Mouse (Mus musculus): ENCODE results near the gene Map4k2.

Gene Map4k2

GRCm38 (mm10) chr19:6315573-6315972, 25.4 kb upstream of the Map4k2 start:
- DNase-seq (ENCODE audit: low read depth, low spot score) = no peak

GRCm38 (mm10) chr19:6318145-6318544, 22.8 kb upstream of the Map4k2 start:
- no peak for DNase-seq (ENCODE audit: low read depth, low spot score)

- DNase-seq (ENCODE audit: low read depth, low spot score) = no peak
These were observed 19.6 kb upstream of the Map4k2 start for GRCm38 (mm10) chr19:6321358-6321757.

- no peak for DNase-seq (ENCODE audit: low read depth, low spot score)
These were observed 18.9 kb upstream of the Map4k2 start for GRCm38 (mm10) chr19:6321786-6322621.

- DNase-seq (ENCODE audit: low read depth, low spot score) = no peak
These were observed 16.2 kb upstream of the Map4k2 start for GRCm38 (mm10) chr19:6324751-6325150.

- DNase-seq (ENCODE audit: low read depth, low spot score) = no peak
These were observed 9.8 kb upstream of the Map4k2 start for GRCm38 (mm10) chr19:6331178-6331577.

- peak; percentile 46 for DNase-seq (ENCODE audit: low read depth, low spot score)
These were observed 9.0 kb upstream of the Map4k2 start for GRCm38 (mm10) chr19:6331719-6332516.

GRCm38 (mm10) chr19:6333761-6334595, 7.0 kb upstream of the Map4k2 start:
- DNase-seq (ENCODE audit: low read depth, low spot score) = no peak

GRCm38 (mm10) chr19:6334673-6335457, 6.1 kb upstream of the Map4k2 start, which contains the start of gene Men1:
Gene Men1 (plus strand): TSS chr19:6334979.
- DNase-seq (ENCODE audit: low read depth, low spot score) = peak; percentile 96

GRCm38 (mm10) chr19:6335458-6335827, 5.5 kb upstream of the Map4k2 start:
- DNase-seq (ENCODE audit: low read depth, low spot score) = no peak

- no peak for DNase-seq (ENCODE audit: low read depth, low spot score)
These were observed 4.0 kb upstream of the Map4k2 start for GRCm38 (mm10) chr19:6336920-6337319.

- no peak for DNase-seq (ENCODE audit: low read depth, low spot score)
These were observed 2.8 kb upstream of the Map4k2 start for GRCm38 (mm10) chr19:6338171-6338570.

- no peak for DNase-seq (ENCODE audit: low read depth, low spot score)
These were observed 2.2 kb upstream of the Map4k2 start for GRCm38 (mm10) chr19:6338716-6339115.

GRCm38 (mm10) chr19:6339191-6339590, 1.7 kb upstream of the Map4k2 start:
- DNase-seq (ENCODE audit: low read depth, low spot score) = no peak

GRCm38 (mm10) chr19:6339890-6340504, 938 bp upstream of the Map4k2 start:
- no peak for DNase-seq (ENCODE audit: low read depth, low spot score)

GRCm38 (mm10) chr19:6341453-6342077, 630 bp downstream of the Map4k2 start:
- no peak for DNase-seq (ENCODE audit: low read depth, low spot score)

GRCm38 (mm10) chr19:6342276-6342933, 1.5 kb downstream of the Map4k2 start:
- no peak for DNase-seq (ENCODE audit: low read depth, low spot score)

- no peak for DNase-seq (ENCODE audit: low read depth, low spot score)
These were observed 2.4 kb downstream of the Map4k2 start for GRCm38 (mm10) chr19:6343066-6343925.

GRCm38 (mm10) chr19:6343996-6344395, 3.1 kb downstream of the Map4k2 start:
- no peak for DNase-seq (ENCODE audit: low read depth, low spot score)
